In the genomic region with DNA sequence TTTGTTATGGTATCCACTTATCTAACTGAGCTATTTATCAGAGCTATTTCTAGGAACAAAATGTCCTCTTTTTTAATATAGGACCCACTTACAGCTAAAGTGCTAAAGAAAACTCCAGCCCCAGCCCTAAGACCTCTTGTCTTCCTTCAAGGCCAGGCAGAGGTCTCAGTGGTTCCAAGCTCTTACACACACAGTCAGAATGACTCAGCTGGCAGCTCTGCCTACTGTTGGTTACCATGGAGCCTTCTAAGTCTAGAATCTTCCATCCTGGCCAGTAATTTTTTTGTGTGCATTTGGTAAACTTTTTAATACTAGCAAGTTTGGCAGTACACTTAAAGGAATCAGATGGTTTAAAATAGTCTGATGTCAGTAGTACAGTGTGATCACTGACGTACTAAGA, we compare ENCODE assay signal across 15 mouse cellular contexts. TPM values are rescaled to one million over a fixed set of nuclear protein-coding genes. Genes with fewer than 3 reads are reported as not detected.
DNase-seq lines count a peak whose midpoint lies in the region; ATAC-seq and TF ChIP-seq lines count a peak whose summit lies in the region.
"Had no signal": no experiment of that assay in that cellular context is flagged by ENCODE, and none has a peak within 500 bp of the region (broad histone marks: within the 10 kb centered on the region; RNA-seq: fewer than 3 reads in every experiment).

No protein-coding gene starts in this region.

- H3K4me2 ChIP-seq in heart, embryonic 16.5 days (ENCODE audit: low read depth, low read length), result no peak overlapping the region
- H3K4me2 ChIP-seq in forebrain, embryonic 12.5 days, result no peak overlapping the region
- H3K4me2 ChIP-seq: lung, embryonic 14.5 days; neural tube, embryonic 12.5 days had no signal

- DNase-seq in adrenal gland, adult 2 months, result peak; percentile 27
- no peak for DNase-seq in adrenal gland, adult 8-10 months
- DNase-seq in heart, postnatal 14 days, result no peak
- no peak for DNase-seq in testis, postnatal 14 days (ENCODE audit: low spot score)
- no peak for DNase-seq in kidney, adult 8-10 months
- DNase-seq: cerebellum, adult 11-12 months; kidney, postnatal 14 days; liver; lung, embryonic 14.5 days; right cerebral cortex, postnatal 4 days had no signal

- H3K4me3 ChIP-seq in heart, embryonic 16.5 days (ENCODE audit: low read length), result no peak overlapping the region
- H3K4me3 ChIP-seq in testis, adult 2 months (ENCODE audit: control insufficient read depth, low read depth, low read length), result peak overlapping the region; percentile 59; the same call in 1 of the 2 replicates
- H3K4me3 ChIP-seq in forebrain, embryonic 12.5 days (replicated peaks), result no peak overlapping the region
- H3K4me3 ChIP-seq: neural tube, embryonic 12.5 days had no signal

- WGBS in heart, embryonic 16.5 days, result 71% methylated on average over 1 of the region's 1 CpGs
- 92% methylated on average over 1 of the region's 1 CpGs for WGBS in forebrain, embryonic 12.5 days

- no peak for ATAC-seq in heart, embryonic 16.5 days (replicated peaks; ENCODE audit: extremely low read depth, insufficient read depth, low FRiP score)
- ATAC-seq in forebrain, embryonic 12.5 days (ENCODE audit: low FRiP score), result no peak
- ATAC-seq: intestine, embryonic 16.5 days had no signal

- intact Hi-C loops in heart, postnatal 14 days (cut with DNase I), result loop anchor here (2.0 kb wide), 1 partner anchor 19 kb away; a partner anchor contains a TSS

- H3K36me3 ChIP-seq in heart, embryonic 16.5 days (ENCODE audit: control insufficient read depth, insufficient read depth), result peaks cover 4% of the 10 kb centered on the region; the same call in 1 of the 2 replicates
- no peaks in the 10 kb centered on the region; the same call in 1 of the 2 replicates for H3K36me3 ChIP-seq in testis, adult 2 months (ENCODE audit: control insufficient read depth, insufficient read depth, low read length)
- peaks cover 61% of the 10 kb centered on the region for H3K36me3 ChIP-seq in forebrain, embryonic 12.5 days (replicated peaks)

- no peaks in the 10 kb centered on the region for H3K9me3 ChIP-seq in heart, embryonic 16.5 days (replicated peaks; ENCODE audit: control insufficient read depth, low read length)
- no peaks in the 10 kb centered on the region for H3K9me3 ChIP-seq in forebrain, embryonic 12.5 days
- H3K9me3 ChIP-seq: neural tube, embryonic 12.5 days had no signal

- peaks cover 81% of the 10 kb centered on the region for H3K4me1 ChIP-seq in heart, embryonic 16.5 days (ENCODE audit: control insufficient read depth, insufficient read depth, low read length)
- 0 out of 2 replicates have a peak, but pooled peaks cover 2% of the 10 kb centered on the region for H3K4me1 ChIP-seq in testis, adult 2 months (ENCODE audit: control insufficient read depth, insufficient read depth, low read length)
- H3K4me1 ChIP-seq in forebrain, embryonic 12.5 days, result no peaks in the 10 kb centered on the region

- H3K27ac ChIP-seq in heart, embryonic 16.5 days (ENCODE audit: low read length), result peak overlapping the region; percentile 93
- H3K27ac ChIP-seq in testis, adult 2 months (ENCODE audit: control insufficient read depth, insufficient read depth, low read depth, low read length), result no peak overlapping the region
- no peak overlapping the region for H3K27ac ChIP-seq in forebrain, embryonic 12.5 days
- H3K27ac ChIP-seq: neural tube, embryonic 12.5 days had no signal

- no peak overlapping the region for H3K9ac ChIP-seq in heart, embryonic 16.5 days (ENCODE audit: low read length)
- no peak overlapping the region for H3K9ac ChIP-seq in forebrain, embryonic 12.5 days
- H3K9ac ChIP-seq: lung, embryonic 14.5 days; neural tube, embryonic 12.5 days had no signal

- no peak for TF ChIP-seq CTCF in testis, adult 2 months (IDR thresholded peaks at IDR 0.05; ENCODE audit: control insufficient read depth, insufficient read depth, insufficient replicate concordance, low read depth, low read length)

- TF ChIP-seq POLR2A in testis, adult 2 months (IDR thresholded peaks at IDR 0.05; ENCODE audit: control insufficient read depth, low read depth, low read length), result no peak

- no peaks in the 10 kb centered on the region for H3K27me3 ChIP-seq in heart, embryonic 16.5 days (ENCODE audit: control insufficient read depth, insufficient read depth, low read length)
- no peaks in the 10 kb centered on the region for H3K27me3 ChIP-seq in testis, adult 2 months (ENCODE audit: control insufficient read depth, insufficient read depth, low read length)
- no peaks in the 10 kb centered on the region for H3K27me3 ChIP-seq in forebrain, embryonic 12.5 days
- H3K27me3 ChIP-seq: neural tube, embryonic 12.5 days had no signal

RNA-seq across cellular contexts. Expression of a gene that starts 19.6 kb away (rescaled TPM):
- total RNA-seq in adrenal gland, adult 2 months (2021), result 10 to 100 TPM; 23.3 to 27.1 TPM
- 18.0 and 19.1 TPM in 2 replicates for polyA plus RNA-seq in adrenal gland, adult 2 months (2012; rRNA removed)
- 10 to 100 TPM; 28.2 to 47.3 (median 38.9) TPM for total RNA-seq in adrenal gland, adult 8-10 months (2022)
- 6.9 and 7.4 TPM in 2 replicates for polyA plus RNA-seq in heart, embryonic 16.5 days (2015; fragmentation: Nextera tagmentation; extraction: Ambion mirVana)
- total RNA-seq in heart, postnatal 14 days (2021), result 10 to 100 TPM; 13.9 to 14.3 TPM
- polyA plus RNA-seq in testis, adult 2 months (2012; rRNA removed), result 129 and 130 TPM in 2 replicates
- polyA plus RNA-seq in forebrain, embryonic 12.5 days (2016; fragmentation: Nextera tagmentation; extraction: Ambion mirVana), result 16.3 and 17.7 TPM in 2 replicates
